Mouse (Mus musculus) erythroblast, embryonic 14.5 days (primary cell): ENCODE measurements around the gene Adgrf5.

Experiments
- GATA1 ChIP-seq: IDR thresholded peaks from 2 replicates; pipeline ENCODE4 v1.6.1; 2012; ENCODE audit warnings: low read length, inconsistent platforms, mixed read lengths
- TAL1 ChIP-seq: IDR thresholded peaks from 3 replicates; pipeline ENCODE4 v1.6.1; 2012; ENCODE audit warnings: low read length, inconsistent platforms, mixed read lengths

GRCm38 (mm10) chr17:43459737-43460230, 99.5 kb downstream of the Adgrf5 start:
- no peak for TF ChIP-seq GATA1
- TF ChIP-seq TAL1 = no peak
